Mouse (Mus musculus) hindbrain, postnatal 0 days (tissue): ENCODE data around the gene Gtpbp1. TPM values are rescaled to one million over a fixed set of nuclear protein-coding genes. Genes with fewer than 3 reads are reported as not detected.
A peak's percentile ranks its signal among the peaks of the same experiment; 100 is the strongest.

Source experiments
- ATAC-seq: fragments of 200-750 bp; cut with Nextera tagmentation; 2 replicates; pipeline ENCODE4 v1.8.0; 2017; ENCODE audit warnings: mild to moderate bottlenecking, moderate TSS enrichment, moderate library complexity
- DNase-seq: peaks from one replicate; pipeline ENCODE4 v3.0.0-alpha.2; 2015; ENCODE audit warnings: low spot score
- H3K27ac ChIP-seq: fragments of 300-500 bp; sonication (generic); 2 replicates; pipeline ENCODE4 v1.5.1; 2014; ENCODE audit warnings: mild to moderate bottlenecking
- H3K27me3 ChIP-seq: fragments of 300-500 bp; sonication (generic); 2 replicates; pipeline ENCODE4 v1.6.1; 2014; ENCODE audit warnings: low read length, mixed read lengths; ENCODE audit not compliant: insufficient read depth
- H3K36me3 ChIP-seq: fragments of 300-500 bp; sonication (generic); 2 replicates; pipeline ENCODE4 v1.6.1; 2014; ENCODE audit warnings: low read length, mixed read lengths; ENCODE audit not compliant: insufficient read depth
- H3K4me1 ChIP-seq: fragments of 300-500 bp; sonication (generic); 2 replicates; pipeline ENCODE4 v1.6.1; 2014; ENCODE audit warnings: antibody characterized with exemption, low read length, mixed read lengths; ENCODE audit not compliant: insufficient read depth
- H3K4me2 ChIP-seq: fragments of 300-500 bp; sonication (generic); 2 replicates; pipeline ENCODE4 v1.6.1; 2014; ENCODE audit warnings: low read depth, mild to moderate bottlenecking, low read length, moderate library complexity, mixed read lengths
- H3K4me3 ChIP-seq: fragments of 300-500 bp; sonication (generic); 2 replicates; pipeline ENCODE4 v1.5.1; 2014; ENCODE audit warnings: low read length
- H3K9ac ChIP-seq: fragments of 300-500 bp; sonication (generic); replicated peaks from 2 replicates; pipeline ENCODE4 v1.6.1; 2014; ENCODE audit warnings: mild to moderate bottlenecking, low read length, moderate library complexity, mixed read lengths
- H3K9me3 ChIP-seq: fragments of 300-500 bp; sonication (generic); 2 replicates; pipeline ENCODE4 v1.6.1; 2016; ENCODE audit warnings: low read length, mixed read lengths
- CTCF ChIP-seq: IDR thresholded peaks from 2 replicates; pipeline ENCODE4 v1.5.1; 2016; ENCODE audit warnings: antibody characterized with exemption, control low read depth, low read depth
- WGBS: fragments of 180-500 bp; shearing (Covaris S2); extraction: QIAGEN DNeasy Blood & Tissue Kit; methylation state at CpG from one replicate; pipeline ENCODE4 v1.1.7; 2014; 5-methylcytosine and 5-hydroxymethylcytosine counted together
- polyA plus RNA-seq: library from polyadenylated mRNA; unstranded; fragments of >200 nt; fragmentation: Nextera tagmentation; extraction: Ambion mirVana; gene quantifications from 2 replicates; pipeline ENCODE4 v1.2.1, GENCODE M21; 2015
- total RNA-seq: library from RNA; depleted of rRNA; stranded (reverse); fragments of >200 nt; gene quantifications from 2 replicates; pipeline ENCODE4 v1.2.3, GENCODE M21; 2014

Gtpbp1 gene
- total and polyA plus RNA-seq, 2 experiments from 2014 or later, result 38.3 to 88.2 TPM

GRCm38 (mm10) chr15:79744001-79744400 lies 53.4 kb downstream of the Gtpbp1 start:
- peaks cover 3% of the 10 kb centered on the region; the same call in 1 of the 2 replicates for H3K36me3 ChIP-seq
- H3K4me2 ChIP-seq, result no peak overlapping the region
- ATAC-seq (no peak), DNase-seq (no peak)
- TF ChIP-seq CTCF, result no peak
- no peak overlapping the region for H3K9ac ChIP-seq
- no peak overlapping the region for H3K4me3 ChIP-seq
- peaks cover 7% of the 10 kb centered on the region; the same call in 1 of the 2 replicates for H3K4me1 ChIP-seq
- no peaks in the 10 kb centered on the region for H3K27me3 ChIP-seq
- 90% methylated on average over 11 of the region's 11 CpGs for WGBS
- H3K27ac ChIP-seq, result no peak overlapping the region
- H3K9me3 ChIP-seq, result no peaks in the 10 kb centered on the region

GRCm38 (mm10) chr15:79744742-79745141 lies 54.1 kb downstream of the Gtpbp1 start:
- no peaks in the 10 kb centered on the region for H3K27me3 ChIP-seq
- H3K4me2 ChIP-seq, result no peak overlapping the region
- no peaks in the 10 kb centered on the region for H3K9me3 ChIP-seq
- no peak overlapping the region for H3K4me3 ChIP-seq
- H3K27ac ChIP-seq, result no peak overlapping the region
- no peak for DNase-seq
- 72% methylated on average over 8 of the region's 8 CpGs for WGBS
- no peak for ATAC-seq
- H3K4me1 ChIP-seq, result peaks cover 7% of the 10 kb centered on the region; the same call in 1 of the 2 replicates
- H3K36me3 ChIP-seq, result no peaks in the 10 kb centered on the region
- no peak overlapping the region for H3K9ac ChIP-seq
- TF ChIP-seq CTCF, result no peak

- Histone ChIP-seq H3K9ac (no peak overlapping the region), H3K27me3 (no peaks in the 10 kb centered on the region), H3K4me2 (no peak overlapping the region), H3K27ac (no peak overlapping the region), H3K4me1 (peaks cover 7% of the 10 kb centered on the region; the same call in 1 of the 2 replicates), H3K36me3 (no peaks in the 10 kb centered on the region), H3K9me3 (no peaks in the 10 kb centered on the region), H3K4me3 (no peak overlapping the region)
- ATAC-seq (no peak), DNase-seq (no peak)
- 87% methylated on average over 10 of the region's 10 CpGs for WGBS
- no peak for TF ChIP-seq CTCF
These were observed 54.7 kb downstream of the Gtpbp1 start for GRCm38 (mm10) chr15:79745312-79745711.

- DNase-seq (no peak), ATAC-seq (no peak)
- 89% methylated on average over 5 of the region's 5 CpGs for WGBS
- peaks cover 7% of the 10 kb centered on the region; the same call in 1 of the 2 replicates for H3K4me1 ChIP-seq
- TF ChIP-seq CTCF, result no peak
- H3K36me3 ChIP-seq, result no peaks in the 10 kb centered on the region
- H3K27ac ChIP-seq, result no peak overlapping the region
- H3K4me2 ChIP-seq, result no peak overlapping the region
- H3K9ac ChIP-seq, result no peak overlapping the region
- no peak overlapping the region for H3K4me3 ChIP-seq
- H3K27me3 ChIP-seq, result no peaks in the 10 kb centered on the region
- no peaks in the 10 kb centered on the region for H3K9me3 ChIP-seq
These were observed 55.2 kb downstream of the Gtpbp1 start for GRCm38 (mm10) chr15:79745883-79746282.

- no peaks in the 10 kb centered on the region for H3K36me3 ChIP-seq
- TF ChIP-seq CTCF, result peak; percentile 81
- H3K4me2 ChIP-seq, result no peak overlapping the region
- no peaks in the 10 kb centered on the region for H3K9me3 ChIP-seq
- H3K27ac ChIP-seq, result no peak overlapping the region
- H3K9ac ChIP-seq, result no peak overlapping the region
- H3K4me1 ChIP-seq, result no peaks in the 10 kb centered on the region
- no peaks in the 10 kb centered on the region for H3K27me3 ChIP-seq
- H3K4me3 ChIP-seq, result no peak overlapping the region
- 65% methylated on average over 11 of the region's 11 CpGs for WGBS
- peak; percentile 64; the same call in 1 of the 2 replicates for ATAC-seq
- DNase-seq, result peak; percentile 67
These were observed 57.4 kb downstream of the Gtpbp1 start for GRCm38 (mm10) chr15:79747998-79748397.

- no peak overlapping the region for H3K27ac ChIP-seq
- H3K4me3 ChIP-seq, result no peak overlapping the region
- H3K27me3 ChIP-seq, result no peaks in the 10 kb centered on the region
- TF ChIP-seq CTCF, result no peak
- H3K4me1 ChIP-seq, result no peaks in the 10 kb centered on the region
- ATAC-seq (no peak), DNase-seq (no peak)
- no peaks in the 10 kb centered on the region for H3K36me3 ChIP-seq
- no peaks in the 10 kb centered on the region for H3K9me3 ChIP-seq
- H3K4me2 ChIP-seq, result no peak overlapping the region
- 89% methylated on average over 7 of the region's 7 CpGs for WGBS
- no peak overlapping the region for H3K9ac ChIP-seq
These were observed 58.5 kb downstream of the Gtpbp1 start for GRCm38 (mm10) chr15:79749162-79749561.

GRCm38 (mm10) chr15:79750266-79750665 lies 59.6 kb downstream of the Gtpbp1 start:
- Histone ChIP-seq H3K9me3 (no peaks in the 10 kb centered on the region), H3K27me3 (no peaks in the 10 kb centered on the region), H3K9ac (no peak overlapping the region), H3K36me3 (no peaks in the 10 kb centered on the region), H3K4me2 (no peak overlapping the region), H3K27ac (no peak overlapping the region), H3K4me3 (no peak overlapping the region), H3K4me1 (no peaks in the 10 kb centered on the region)
- ATAC-seq (no peak), DNase-seq (no peak)
- no peak for TF ChIP-seq CTCF
- 87% methylated on average over 8 of the region's 8 CpGs for WGBS
